Mouse (Mus musculus): ENCODE data around the gene Stmn3.

Gene Stmn3

DNA sequence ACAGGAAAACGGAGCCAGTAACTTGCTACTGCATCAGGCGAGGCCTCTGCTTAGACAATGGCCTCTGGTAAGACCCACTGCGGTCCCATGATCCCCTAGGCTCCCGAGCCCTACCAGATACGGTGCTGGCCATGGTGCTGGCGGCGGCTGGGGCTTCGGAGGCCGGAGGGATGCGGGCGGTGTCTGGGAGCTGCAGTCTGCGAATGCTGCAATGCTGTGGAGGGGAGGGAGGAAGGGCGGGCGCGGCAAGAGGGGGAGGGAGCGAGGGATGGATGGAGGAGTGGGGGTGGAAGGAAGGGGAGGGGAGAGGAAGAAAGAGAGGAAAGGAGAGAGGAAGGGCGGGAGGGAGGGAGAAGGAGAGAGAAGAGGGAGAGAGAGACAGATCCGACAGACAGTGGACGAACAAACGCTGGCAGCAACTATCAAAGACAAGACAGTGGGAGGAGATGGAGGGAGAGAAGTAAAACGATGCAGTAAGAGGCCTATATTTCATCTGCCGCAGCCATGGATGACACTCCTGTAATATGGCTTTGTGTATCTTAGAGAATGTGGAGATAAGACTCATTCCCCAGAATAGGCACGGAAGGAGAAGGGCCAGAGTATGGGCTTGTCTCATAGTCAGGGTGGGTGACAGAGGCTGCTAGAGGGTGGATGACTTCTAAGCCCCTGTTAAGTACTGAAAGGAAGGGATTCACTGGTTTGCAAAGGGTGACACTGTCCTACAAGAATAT, at the start of gene Stmn3:
Gene Stmn3 (minus strand): TSS at position 421 of the 731 bp plus-strand sequence.
- DNase-seq (ENCODE audit: low spot score), result peak; percentile 20

DNA sequence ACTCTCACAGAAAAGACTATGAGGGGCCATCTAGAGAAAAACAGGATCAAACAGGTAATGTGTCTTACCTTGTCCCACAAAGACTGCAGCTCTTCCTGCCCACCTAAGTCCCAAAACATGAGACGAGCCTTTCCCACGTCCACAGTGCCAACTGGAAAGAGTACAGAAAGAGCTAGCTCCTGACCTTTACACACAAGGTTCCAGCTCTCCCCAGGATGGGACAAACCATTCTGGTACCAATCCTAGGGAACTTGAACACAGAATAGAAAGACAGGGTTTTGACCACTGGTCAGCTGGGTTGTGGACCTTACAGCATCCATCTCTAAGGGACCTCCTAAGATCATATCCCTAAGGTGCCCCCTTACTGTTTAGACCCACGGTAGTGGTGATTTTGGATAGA, 49.6 kb upstream of the Stmn3 start:
- DNase-seq (ENCODE audit: low spot score), result no peak

DNA sequence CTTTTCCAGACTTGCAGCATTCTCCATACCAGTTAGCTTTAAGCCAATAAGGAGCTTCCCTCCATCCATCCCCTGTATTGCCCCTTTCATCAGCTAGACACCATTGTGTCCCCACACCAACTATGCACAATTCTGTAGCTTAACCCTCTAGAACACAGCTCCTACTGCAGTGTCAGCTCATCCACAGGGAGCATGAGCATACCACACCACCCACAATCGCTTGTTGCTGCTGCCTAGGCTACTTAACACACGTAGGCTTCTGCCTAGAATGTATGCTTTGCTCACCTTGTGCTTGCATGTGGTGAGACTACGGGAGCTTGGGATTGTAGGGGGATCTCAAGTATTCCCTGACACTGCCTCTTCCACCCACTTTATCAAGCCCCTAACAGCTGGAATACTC, 42.5 kb upstream of the Stmn3 start:
- no peak for DNase-seq (ENCODE audit: low spot score)

DNA sequence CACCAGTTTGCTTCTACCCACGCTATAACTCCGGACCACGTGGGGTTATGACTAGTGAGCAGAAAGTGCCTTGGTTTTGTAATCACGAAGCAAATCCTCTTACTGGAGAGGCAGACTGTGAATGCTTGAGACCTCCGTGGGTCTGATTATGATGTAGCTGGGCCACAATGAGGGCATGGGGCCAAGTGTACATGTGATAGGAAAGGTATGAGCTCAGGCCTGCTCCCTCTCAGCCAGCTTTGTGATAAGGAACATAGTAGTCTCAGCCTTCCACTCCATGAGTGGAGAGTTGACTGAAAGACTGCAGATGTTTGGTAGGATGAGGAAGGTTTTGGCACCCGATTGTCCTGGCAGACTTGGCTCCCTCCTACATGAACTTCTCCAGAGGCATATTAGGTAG, 28.5 kb upstream of the Stmn3 start:
- no peak for DNase-seq (ENCODE audit: low spot score)

- no peak for DNase-seq (ENCODE audit: low spot score)
Measured at GRCm38 (mm10) chr2:181340426-181340825, 26.1 kb upstream of the Stmn3 start.

DNA sequence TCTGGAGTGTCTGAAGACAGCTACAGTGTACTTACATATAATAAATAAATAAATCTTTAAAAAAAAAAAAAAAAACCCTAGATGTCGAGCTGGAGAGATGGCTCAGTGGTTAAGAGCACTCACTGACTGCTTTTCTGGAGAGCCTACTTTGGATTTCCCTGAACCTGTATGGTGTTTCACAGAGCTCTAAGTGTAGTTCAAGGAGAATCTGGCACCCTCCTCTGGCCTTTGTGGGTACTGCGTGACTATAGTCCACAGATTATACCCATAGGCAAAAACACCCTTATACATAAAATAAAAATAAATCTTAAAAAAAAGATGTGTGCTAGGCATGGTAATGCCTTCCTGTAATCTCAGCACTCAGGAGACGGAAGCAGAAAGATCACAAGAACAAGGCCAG, 19.7 kb upstream of the Stmn3 start:
- DNase-seq (ENCODE audit: low spot score), result peak; percentile 67

DNA sequence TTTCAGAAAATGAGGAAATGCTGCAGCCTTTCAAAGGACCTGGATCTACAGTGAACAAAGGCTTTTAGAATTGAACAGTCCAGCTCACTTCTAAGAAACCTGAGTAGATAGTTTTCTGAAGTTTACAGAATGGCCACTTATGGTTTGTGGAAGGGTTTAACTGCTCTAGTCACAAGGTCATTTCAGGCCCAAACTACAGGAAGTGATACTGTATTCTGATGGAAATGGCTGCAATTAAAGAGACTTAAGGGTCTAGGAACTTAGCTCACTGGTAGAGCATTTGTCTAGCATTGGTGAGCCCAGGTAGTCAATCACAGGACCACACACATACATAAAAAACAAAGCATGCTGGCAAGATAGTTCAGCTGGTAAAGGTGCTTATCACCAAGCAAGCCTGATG, 18.2 kb upstream of the Stmn3 start:
- no peak for DNase-seq (ENCODE audit: low spot score)

GRCm38 (mm10) chr2:181326098-181326497, 11.8 kb upstream of the Stmn3 start:
- DNase-seq (ENCODE audit: low spot score), result no peak

GRCm38 (mm10) chr2:181322136-181322535, 7.8 kb upstream of the Stmn3 start:
- no peak for DNase-seq (ENCODE audit: low spot score)

DNA sequence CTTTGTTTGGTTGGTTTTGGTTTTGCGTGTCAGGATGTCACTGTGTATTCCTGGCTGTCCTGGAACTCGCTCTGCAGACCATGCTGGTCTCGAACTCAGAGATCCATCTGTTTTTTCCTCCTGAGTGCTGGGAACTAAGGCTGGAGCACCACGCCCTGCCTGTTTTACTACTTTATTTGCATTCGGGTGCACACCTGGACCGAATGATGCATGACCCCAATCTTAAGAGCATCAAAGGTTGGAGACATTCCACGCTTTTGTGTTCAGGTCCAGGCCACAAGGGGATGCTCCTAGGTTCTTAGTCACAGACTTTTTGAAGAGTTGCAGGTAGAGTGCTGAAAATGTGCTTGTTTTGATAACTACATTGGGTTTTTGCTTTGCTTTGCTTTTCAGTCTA, 5.8 kb upstream of the Stmn3 start:
- no peak for DNase-seq (ENCODE audit: low spot score)

DNA sequence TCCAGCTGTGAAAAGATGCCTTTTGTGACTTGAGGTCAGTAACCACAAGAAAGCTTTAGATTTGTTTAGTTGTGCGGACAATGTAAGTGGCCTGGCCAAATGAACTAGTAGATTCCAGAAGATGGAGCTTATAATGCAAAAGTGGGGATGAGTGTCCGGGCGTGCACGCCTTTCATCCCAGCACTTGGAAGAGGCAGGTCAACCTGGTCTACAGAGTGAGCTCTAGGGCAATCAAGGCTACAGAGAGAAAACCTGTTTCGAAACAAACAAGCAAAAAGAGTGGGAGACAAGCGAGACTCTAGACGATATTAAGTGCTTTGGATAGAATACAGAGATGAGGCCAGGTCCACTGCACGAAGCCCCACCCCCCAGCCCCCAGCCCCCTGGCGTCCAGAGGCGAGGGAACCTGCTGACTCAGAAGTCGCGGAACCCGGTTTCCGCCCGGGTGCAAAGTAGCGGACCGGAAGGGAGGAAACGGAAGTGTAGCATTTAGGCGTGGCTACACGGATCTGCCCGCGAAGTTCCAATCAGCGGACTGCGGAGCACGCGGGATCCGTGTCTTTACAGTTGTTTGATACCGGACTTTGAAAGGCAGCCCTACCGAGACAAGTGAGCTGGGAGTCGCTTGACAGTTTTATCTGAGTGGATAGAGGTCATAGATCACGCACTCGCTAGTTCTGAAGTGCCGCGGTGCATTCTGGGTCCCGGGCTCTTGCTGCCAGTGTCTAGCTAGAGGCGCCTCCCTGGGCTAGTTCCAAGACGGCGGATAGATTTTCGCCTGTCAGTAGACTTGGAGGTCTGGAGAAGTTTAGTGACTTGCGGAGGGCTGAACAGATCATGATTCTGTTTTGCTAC, 5.2 kb upstream of the Stmn3 start, which contains the start of gene Rtel1:
Gene Rtel1 (plus strand): TSS at position 492 of the 855 bp plus-strand sequence.
- DNase-seq (ENCODE audit: low spot score), result peak; percentile 81

DNA sequence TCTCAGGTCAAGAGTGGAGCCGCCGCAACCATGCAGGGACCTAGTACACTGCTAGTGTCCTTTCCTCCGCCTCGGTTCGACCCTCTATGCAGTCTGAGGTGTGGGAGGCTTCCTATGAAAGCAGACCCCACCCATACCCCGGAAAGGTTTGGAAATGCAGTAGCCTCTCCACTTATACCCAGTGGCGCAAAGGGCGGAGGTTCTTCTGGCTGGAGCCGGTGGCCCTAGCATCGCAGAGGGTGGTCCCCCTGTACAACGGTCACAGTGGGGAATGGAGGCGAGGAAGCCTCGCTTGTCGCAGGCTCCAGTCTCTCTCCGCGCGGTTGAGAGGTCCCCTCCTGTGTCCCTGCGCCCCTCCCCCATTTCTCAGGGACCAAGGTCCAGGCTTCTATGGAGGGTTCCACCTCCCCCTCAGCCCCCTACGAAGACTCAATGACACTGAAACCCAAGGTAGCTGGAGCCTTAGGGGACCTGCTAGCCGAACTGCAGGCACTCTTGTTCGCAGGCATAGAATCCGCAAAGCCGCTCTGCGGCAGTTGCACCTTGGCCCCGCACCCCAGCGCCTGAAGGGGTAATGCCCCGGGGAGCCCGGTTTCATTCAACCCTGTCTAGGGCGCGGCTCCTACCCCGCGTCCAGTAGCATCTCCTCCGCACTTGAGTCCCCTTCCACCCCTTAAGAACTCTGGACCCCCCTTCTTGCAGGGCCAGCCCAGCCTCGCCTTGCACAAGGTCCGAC, 788 bp downstream of the Stmn3 start:
- DNase-seq (ENCODE audit: low spot score), result no peak

GRCm38 (mm10) chr2:181313006-181313343, 1.3 kb downstream of the Stmn3 start:
- no peak for DNase-seq (ENCODE audit: low spot score)

GRCm38 (mm10) chr2:181312435-181312834, 1.9 kb downstream of the Stmn3 start:
- no peak for DNase-seq (ENCODE audit: low spot score)

DNA sequence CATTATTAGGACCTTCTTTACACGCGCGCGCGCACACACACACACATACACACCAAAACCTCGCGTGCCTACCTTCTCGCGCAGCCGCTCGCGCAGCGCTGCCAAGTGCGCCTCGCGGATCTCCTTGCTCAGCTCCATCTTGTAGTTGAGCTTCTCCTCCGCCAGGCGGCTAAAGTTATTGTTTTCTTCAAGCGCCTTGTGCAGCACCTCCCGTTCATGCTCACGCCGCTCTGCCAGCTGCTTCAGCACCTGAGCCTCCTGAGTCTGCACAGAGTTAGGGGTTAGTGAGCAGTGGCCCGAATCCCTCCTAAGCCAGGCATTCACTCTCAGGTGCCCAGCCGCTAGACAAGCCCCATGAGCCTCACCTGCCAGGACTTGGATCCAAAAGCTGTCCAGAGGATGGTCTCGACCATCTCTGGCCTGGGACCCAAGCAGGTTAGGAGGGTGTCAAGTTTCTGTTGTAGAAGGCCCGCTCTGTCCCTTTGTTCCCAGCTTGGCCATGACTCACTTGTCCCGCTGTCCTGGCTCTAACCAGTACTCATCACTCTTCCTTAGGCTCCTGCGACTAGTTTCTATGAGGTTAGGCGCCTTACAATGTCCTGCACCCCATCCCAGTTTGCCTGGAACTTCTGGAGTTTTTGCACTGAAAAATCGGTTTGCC, 7.0 kb downstream of the Stmn3 start:
- peak; percentile 65 for DNase-seq (ENCODE audit: low spot score)

- no peak for DNase-seq (ENCODE audit: low spot score)
Measured at GRCm38 (mm10) chr2:181304944-181305343, 9.4 kb downstream of the Stmn3 start.

- no peak for DNase-seq (ENCODE audit: low spot score)
Measured at GRCm38 (mm10) chr2:181302041-181302440, 12.3 kb downstream of the Stmn3 start.

- no peak for DNase-seq (ENCODE audit: low spot score)
Measured at GRCm38 (mm10) chr2:181290937-181291336, 23.4 kb downstream of the Stmn3 start.

GRCm38 (mm10) chr2:181288691-181289090, 25.6 kb downstream of the Stmn3 start:
- DNase-seq (ENCODE audit: low spot score), result no peak

DNA sequence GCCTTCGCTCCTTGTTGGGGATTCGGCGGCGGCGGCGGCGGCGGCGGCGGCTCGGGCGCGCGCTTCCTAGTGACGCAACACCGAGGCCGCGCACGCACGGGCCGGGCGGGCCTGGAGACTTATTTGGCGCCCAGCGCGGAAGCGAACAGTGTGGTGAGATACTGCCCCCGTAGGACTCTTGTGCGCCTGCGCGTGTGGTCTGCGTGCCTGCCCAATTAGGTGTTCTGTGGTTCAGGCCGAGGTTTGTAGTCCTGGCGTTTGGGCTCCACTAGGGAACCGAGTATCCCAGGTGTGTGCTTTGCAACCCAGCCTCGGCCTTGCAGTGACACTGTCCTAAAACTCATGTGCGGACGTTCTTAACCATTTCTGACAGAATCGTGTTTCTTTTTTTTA, 26.3 kb downstream of the Stmn3 start, which contains the start of gene Gmeb2:
Gene Gmeb2 (minus strand): TSS at position 78 of the 393 bp plus-strand sequence.
- peak; percentile 96 for DNase-seq (ENCODE audit: low spot score)

DNA sequence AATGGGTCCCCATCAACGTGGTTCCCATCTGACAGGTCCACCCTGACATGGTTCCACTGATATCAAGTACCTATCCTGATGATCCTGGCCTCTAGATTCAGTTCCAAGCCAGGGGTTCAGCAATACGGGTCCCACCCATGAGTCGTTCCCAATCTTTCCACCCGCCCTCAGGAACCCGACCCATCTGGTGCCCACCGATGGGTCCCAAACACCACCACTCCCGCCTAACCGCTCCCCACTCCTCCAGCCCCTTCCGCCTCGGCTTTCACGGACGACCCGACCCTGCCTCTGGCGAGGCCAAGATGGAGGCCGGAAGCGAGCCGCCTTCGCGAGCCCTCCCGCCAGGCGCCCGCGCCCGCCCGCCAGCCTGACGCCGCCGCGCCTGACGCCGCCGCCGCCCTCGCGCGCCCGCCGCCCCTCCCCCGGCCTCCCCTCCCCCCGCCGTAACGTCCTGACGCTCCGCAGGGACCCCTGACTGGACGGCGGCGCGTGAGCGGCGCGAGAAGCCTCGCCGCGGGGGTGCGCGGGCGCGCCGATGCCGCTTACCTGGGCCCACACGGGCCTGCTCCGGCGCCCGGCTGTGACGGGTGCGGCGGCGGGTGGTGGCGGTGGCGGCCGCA, 26.9 kb downstream of the Stmn3 start:
- DNase-seq (ENCODE audit: low spot score), result peak; percentile 80
